Mouse (Mus musculus) bone marrow, adult 2 months (tissue): Measurements from ENCODE around the gene Mab21l3. TPM values are rescaled to one million over a fixed set of nuclear protein-coding genes. Genes with fewer than 3 reads are reported as not detected.
"Not testable (repeated sequence)": the region's sequence is repeated elsewhere in the genome, so short reads cannot be mapped to it uniquely, and the experiment has no call there.

Experiments used
- H3K27ac ChIP-seq: fragments of 200-500 bp; 2 replicates; pipeline ENCODE4 v1.5.1; 2012; ENCODE audit warnings: low read depth, mild to moderate bottlenecking, control low read depth, inconsistent platforms, low read length; ENCODE audit not compliant: control insufficient read depth, poor library complexity, insufficient read depth
- H3K4me1 ChIP-seq: fragments of 200-500 bp; 2 replicates; pipeline ENCODE4 v1.6.1; 2011; ENCODE audit warnings: low read length; ENCODE audit not compliant: control insufficient read depth, insufficient read depth
- H3K4me3 ChIP-seq: fragments of 200-500 bp; replicated peaks from 2 replicates; pipeline ENCODE3; 2011; ENCODE audit warnings: mild to moderate bottlenecking, low read depth, low read length, control low read depth; ENCODE audit not compliant: control insufficient read depth
- CTCF ChIP-seq: fragments of 200-500 bp; IDR thresholded peaks from 2 replicates; pipeline ENCODE4 v1.5.1; 2011; ENCODE audit warnings: low read length, control low read depth; ENCODE audit not compliant: control insufficient read depth, insufficient read depth
- POLR2A ChIP-seq: fragments of 200-500 bp; IDR thresholded peaks from 2 replicates; pipeline ENCODE4 v1.6.1; 2011; ENCODE audit warnings: low read depth, mild to moderate bottlenecking, control low read depth, low read length, borderline replicate concordance; ENCODE audit not compliant: control insufficient read depth
- WGBS: fragments of 180-500 bp; shearing (Covaris S2); methylation state at CpG from one replicate; pipeline ENCODE4 v1.1.7; 2018; 5-methylcytosine and 5-hydroxymethylcytosine counted together
- polyA plus RNA-seq: library from polyadenylated mRNA; stranded (reverse); fragments of >200 nt; gene quantifications from 2 replicates; pipeline ENCODE4 v1.2.4, GENCODE M21; 2011; ENCODE audit warnings: low replicate concordance; ENCODE audit not compliant: missing spikeins, insufficient read depth, insufficient read length

Gene Mab21l3
- polyA plus RNA-seq, 1 experiment: not detected

GRCm38 (mm10) chr3:101831189-101831858 is 17.4 kb downstream of the Mab21l3 start:
- WGBS: 32% methylated on average over 10 of the region's 10 CpGs
- Histone ChIP-seq H3K27ac (no peak overlapping the region), H3K4me3 (no peak overlapping the region), H3K4me1 (no peaks in the 10 kb centered on the region)
- no peak for TF ChIP-seq CTCF
- no peak for TF ChIP-seq POLR2A

GRCm38 (mm10) chr3:101829881-101830616 is 18.7 kb downstream of the Mab21l3 start:
- TF ChIP-seq CTCF (no peak), POLR2A (no peak)
- 75% methylated on average over 10 of the region's 10 CpGs for WGBS
- H3K27ac ChIP-seq: no peak overlapping the region
- H3K4me1 ChIP-seq: no peaks in the 10 kb centered on the region
- H3K4me3 ChIP-seq: no peak overlapping the region

- WGBS: 52% methylated on average over 3 of the region's 3 CpGs
- Histone ChIP-seq H3K27ac (no peak overlapping the region), H3K4me3 (no peak overlapping the region), H3K4me1 (no peaks in the 10 kb centered on the region)
- TF ChIP-seq CTCF (no peak), POLR2A (no peak)
These were observed 20.2 kb downstream of the Mab21l3 start for GRCm38 (mm10) chr3:101828595-101828994.

GRCm38 (mm10) chr3:101827220-101827715 is 21.5 kb downstream of the Mab21l3 start:
- H3K4me3 ChIP-seq: no peak overlapping the region
- no peak overlapping the region for H3K27ac ChIP-seq
- TF ChIP-seq POLR2A: no peak
- no peak for TF ChIP-seq CTCF
- H3K4me1 ChIP-seq: no peaks in the 10 kb centered on the region
- 68% methylated on average over 6 of the region's 6 CpGs for WGBS

GRCm38 (mm10) chr3:101824338-101824737 is 24.4 kb downstream of the Mab21l3 start:
- no peak overlapping the region for H3K27ac ChIP-seq
- WGBS: 90% methylated on average over 9 of the region's 9 CpGs
- H3K4me3 ChIP-seq: no peak overlapping the region
- H3K4me1 ChIP-seq: no peaks in the 10 kb centered on the region
- TF ChIP-seq POLR2A: no peak
- no peak for TF ChIP-seq CTCF

GRCm38 (mm10) chr3:101822052-101822451 is 26.7 kb downstream of the Mab21l3 start:
- H3K4me1 ChIP-seq: no peaks in the 10 kb centered on the region
- no peak overlapping the region for H3K27ac ChIP-seq
- TF ChIP-seq POLR2A (no peak), CTCF (peak; percentile 42; the same call in 1 of the 2 replicates)
- 74% methylated on average over 5 of the region's 5 CpGs for WGBS
- H3K4me3 ChIP-seq: no peak overlapping the region

GRCm38 (mm10) chr3:101820708-101821107 is 28.1 kb downstream of the Mab21l3 start:
- WGBS: 78% methylated on average over 3 of the region's 3 CpGs
- H3K27ac ChIP-seq, H3K4me3 ChIP-seq, H3K4me1 ChIP-seq: not testable (repeated sequence)

- 76% methylated on average over 3 of the region's 3 CpGs for WGBS
These were observed 32.8 kb downstream of the Mab21l3 start for GRCm38 (mm10) chr3:101816006-101816405.

GRCm38 (mm10) chr3:101814790-101815189 is 34.0 kb downstream of the Mab21l3 start:
- 71% methylated on average over 9 of the region's 9 CpGs for WGBS
- Histone ChIP-seq H3K4me3 (no peak overlapping the region), H3K4me1 (no peaks in the 10 kb centered on the region; the same call in 1 of the 2 replicates), H3K27ac (no peak overlapping the region)
- no peak for TF ChIP-seq POLR2A
- no peak for TF ChIP-seq CTCF

More at GRCm38 (mm10) chr3:101816006-101816405, 32.8 kb downstream of the Mab21l3 start:
- Histone ChIP-seq H3K27ac (no peak overlapping the region), H3K4me3 (no peak overlapping the region), H3K4me1 (no peaks in the 10 kb centered on the region; the same call in 1 of the 2 replicates)
- no peak for TF ChIP-seq POLR2A
- TF ChIP-seq CTCF: no peak
